Mouse (Mus musculus): Measurements from ENCODE around the gene Slc43a2. TPM values are rescaled to one million over a fixed set of nuclear protein-coding genes. Genes with fewer than 3 reads are reported as not detected.
A peak's percentile ranks its signal among the peaks of the same experiment; 100 is the strongest.

Gene Slc43a2
- polyA plus RNA-seq, 1 experiment from 2014 or later, result 2.7 TPM

DNA sequence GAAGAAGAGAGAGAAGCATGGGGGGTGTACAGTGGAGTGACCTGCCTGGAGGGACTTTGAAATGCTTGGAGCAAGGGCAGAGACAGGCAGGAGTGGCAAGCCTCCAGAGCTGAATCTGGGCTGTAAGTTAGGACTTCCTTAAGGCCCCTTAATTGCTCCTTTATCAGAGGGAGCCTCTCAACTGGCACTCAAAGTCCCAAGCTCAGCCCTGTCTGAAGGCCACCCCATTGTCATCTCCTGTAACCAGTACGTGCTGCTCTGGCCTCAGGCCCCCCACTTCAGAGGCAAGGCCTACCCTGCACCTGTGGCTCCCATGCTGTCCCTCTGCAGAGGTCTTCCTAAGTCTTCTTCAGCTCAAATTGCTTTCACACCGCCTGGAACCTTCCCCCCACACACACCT lies 52.0 kb downstream of the Slc43a2 start:
- no peak for ATAC-seq (replicated peaks; ENCODE audit: insufficient number of reproducible peaks, low FRiP score, low TSS enrichment)

DNA sequence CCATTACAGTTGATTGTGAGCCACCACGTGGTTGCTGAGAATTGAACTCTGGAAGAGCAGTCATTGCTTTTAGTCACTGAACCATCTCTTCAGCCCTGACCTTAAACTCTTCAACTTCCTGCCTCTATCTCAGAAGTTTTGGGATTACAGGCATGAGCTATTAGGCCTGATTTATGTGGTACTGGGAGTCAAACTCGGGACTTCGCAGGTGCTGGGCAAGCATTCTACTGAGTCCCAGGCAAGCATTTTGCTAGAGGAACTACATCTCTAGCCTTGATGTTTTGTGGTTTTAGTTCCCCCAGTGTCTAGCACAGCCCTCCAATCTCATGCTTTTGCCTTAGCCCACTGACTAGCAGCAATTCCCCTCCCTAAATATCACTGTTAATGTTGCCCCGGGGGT lies 53.6 kb downstream of the Slc43a2 start:
- Histone ChIP-seq H3K36me3 (ENCODE audit: control insufficient read depth, insufficient read depth, low read length) (no peaks in the 10 kb centered on the region), H3K9ac (ENCODE audit: low read depth, low read length) (no peak overlapping the region), H3K4me2 (no peak overlapping the region), H3K4me1 (ENCODE audit: control insufficient read depth, insufficient read depth, low read length) (peaks cover 12% of the 10 kb centered on the region), H3K4me3 (ENCODE audit: low read depth, low read length) (no peak overlapping the region), H3K27ac (ENCODE audit: low read depth, low read length) (no peak overlapping the region), H3K27me3 (ENCODE audit: control insufficient read depth, insufficient read depth, low read length) (no peaks in the 10 kb centered on the region), H3K9me3 (replicated peaks; ENCODE audit: control insufficient read depth, low read length) (no peaks in the 10 kb centered on the region)
- no peak for ATAC-seq (replicated peaks; ENCODE audit: insufficient number of reproducible peaks, low FRiP score, low TSS enrichment)
- WGBS (ENCODE audit: insufficient replicate concordance), result 78% methylated on average over 4 of the region's 4 CpGs

More for the DNA sequence above, 52.0 kb downstream of the Slc43a2 start:
- Histone ChIP-seq H3K4me1 (ENCODE audit: control insufficient read depth, insufficient read depth, low read length) (peaks cover under 1% of the 10 kb centered on the region), H3K36me3 (ENCODE audit: control insufficient read depth, insufficient read depth, low read length) (no peaks in the 10 kb centered on the region), H3K4me2 (no peak overlapping the region), H3K9ac (ENCODE audit: low read depth, low read length) (no peak overlapping the region), H3K27ac (ENCODE audit: low read depth, low read length) (no peak overlapping the region), H3K4me3 (ENCODE audit: low read depth, low read length) (no peak overlapping the region), H3K27me3 (ENCODE audit: control insufficient read depth, insufficient read depth, low read length) (no peaks in the 10 kb centered on the region), H3K9me3 (replicated peaks; ENCODE audit: control insufficient read depth, low read length) (no peaks in the 10 kb centered on the region)
- WGBS (ENCODE audit: insufficient replicate concordance), result 54% methylated on average over 2 of the region's 2 CpGs

DNA sequence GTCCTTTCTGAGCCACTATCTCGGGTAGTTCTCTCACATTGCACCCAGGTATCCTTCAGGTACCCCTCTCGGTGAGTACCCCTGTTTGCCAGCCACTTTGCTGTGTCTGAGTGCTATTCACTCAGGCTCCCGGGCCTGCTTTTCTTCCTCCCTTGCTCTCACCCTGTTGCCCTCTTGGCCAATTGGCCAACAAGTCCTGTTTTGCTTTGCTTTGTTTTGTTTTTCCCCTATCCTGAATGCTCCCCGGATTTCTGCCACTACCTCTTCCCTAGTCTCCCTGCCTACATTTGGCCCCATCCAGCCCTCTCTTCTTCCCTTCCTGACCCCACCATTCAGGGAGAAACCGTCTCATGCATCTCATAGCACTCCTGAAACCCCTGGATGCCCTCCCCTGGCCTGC lies 54.5 kb downstream of the Slc43a2 start:
- Histone ChIP-seq H3K4me2 (no peak overlapping the region), H3K9ac (ENCODE audit: low read depth, low read length) (no peak overlapping the region), H3K4me1 (ENCODE audit: control insufficient read depth, insufficient read depth, low read length) (peaks cover 12% of the 10 kb centered on the region), H3K4me3 (ENCODE audit: low read depth, low read length) (no peak overlapping the region), H3K27me3 (ENCODE audit: control insufficient read depth, insufficient read depth, low read length) (no peaks in the 10 kb centered on the region), H3K9me3 (replicated peaks; ENCODE audit: control insufficient read depth, low read length) (no peaks in the 10 kb centered on the region), H3K27ac (ENCODE audit: low read depth, low read length) (no peak overlapping the region), H3K36me3 (ENCODE audit: control insufficient read depth, insufficient read depth, low read length) (no peaks in the 10 kb centered on the region)
- WGBS (ENCODE audit: insufficient replicate concordance), result 72% methylated on average over 5 of the region's 5 CpGs
- no peak for ATAC-seq (replicated peaks; ENCODE audit: insufficient number of reproducible peaks, low FRiP score, low TSS enrichment)

DNA sequence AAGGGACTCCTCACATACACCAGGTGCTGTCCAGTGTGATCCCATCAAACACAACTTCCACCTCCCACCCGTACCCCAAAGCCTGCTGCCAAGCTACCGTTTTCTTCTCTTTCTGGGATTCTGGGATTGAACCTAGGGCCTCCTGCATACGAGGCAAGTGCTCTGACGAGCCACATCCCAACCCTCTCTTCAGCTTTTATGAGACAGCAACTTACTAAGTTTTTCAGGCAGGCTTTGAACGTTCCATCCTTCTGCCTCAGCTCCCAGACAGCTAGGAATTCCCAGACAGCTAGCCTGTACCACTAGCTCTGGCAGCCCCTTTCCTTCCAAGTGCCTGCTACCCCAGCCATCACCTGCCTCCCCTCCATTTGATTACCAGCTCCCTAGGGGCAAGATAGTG lies 55.5 kb downstream of the Slc43a2 start:
- Histone ChIP-seq H3K9ac (ENCODE audit: low read depth, low read length) (no peak overlapping the region), H3K4me2 (no peak overlapping the region), H3K27me3 (ENCODE audit: control insufficient read depth, insufficient read depth, low read length) (no peaks in the 10 kb centered on the region), H3K4me1 (ENCODE audit: control insufficient read depth, insufficient read depth, low read length) (peaks cover 12% of the 10 kb centered on the region), H3K27ac (ENCODE audit: low read depth, low read length) (no peak overlapping the region), H3K4me3 (ENCODE audit: low read depth, low read length) (no peak overlapping the region), H3K36me3 (ENCODE audit: control insufficient read depth, insufficient read depth, low read length) (no peaks in the 10 kb centered on the region), H3K9me3 (replicated peaks; ENCODE audit: control insufficient read depth, low read length) (no peaks in the 10 kb centered on the region)
- ATAC-seq (replicated peaks; ENCODE audit: insufficient number of reproducible peaks, low FRiP score, low TSS enrichment), result no peak
- WGBS (ENCODE audit: insufficient replicate concordance), result 77% methylated on average over 5 of the region's 5 CpGs

DNA sequence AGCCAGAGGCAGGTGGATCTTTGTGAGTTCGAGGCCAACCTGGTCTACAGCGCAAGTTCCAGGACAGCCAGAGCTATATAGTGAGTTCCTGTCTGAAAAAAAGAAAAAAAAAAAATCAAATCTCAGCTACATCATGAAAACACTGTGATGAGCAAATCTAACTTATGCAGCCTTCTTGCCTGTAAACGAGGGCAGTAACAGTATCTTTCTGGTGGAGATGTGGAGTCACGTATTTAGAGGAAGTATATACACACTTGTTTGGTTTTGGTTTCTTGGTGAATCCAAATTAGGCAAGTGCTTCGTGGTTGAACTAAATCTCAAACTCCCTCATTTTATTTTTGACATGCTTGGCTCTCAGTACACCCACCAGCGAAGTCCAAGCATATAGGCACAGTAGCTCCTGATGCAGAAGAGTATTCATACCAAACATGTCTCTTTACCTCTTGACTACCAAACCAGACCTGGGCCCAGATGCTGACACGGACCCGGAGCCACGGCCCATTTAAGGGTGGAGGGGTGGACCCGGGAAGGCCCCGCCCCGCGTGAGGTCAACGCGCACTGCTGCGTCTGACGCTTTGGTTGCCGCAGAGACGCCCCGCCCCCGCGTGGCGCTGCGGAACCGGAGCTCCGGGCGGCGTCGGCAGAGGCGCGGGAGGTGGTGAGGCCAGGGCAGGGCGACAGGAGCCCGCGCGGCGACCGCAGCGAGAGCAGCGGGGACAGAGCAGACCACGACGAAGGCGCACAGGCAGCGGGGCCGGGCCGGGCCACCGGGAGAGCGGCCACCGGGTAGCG lies 56.2 kb downstream of the Slc43a2 start, which contains the start of gene Pitpna:
TSS of gene Pitpna (plus strand) at position 605 of the 792 bp plus-strand sequence.
- no peaks in the 10 kb centered on the region for H3K9me3 ChIP-seq (replicated peaks; ENCODE audit: control insufficient read depth, low read length)
- H3K27me3 ChIP-seq (ENCODE audit: control insufficient read depth, insufficient read depth, low read length), result no peaks in the 10 kb centered on the region
- peak within 1 kb of the TSS; percentile 88 for H3K27ac ChIP-seq (ENCODE audit: low read depth, low read length)
- H3K4me2 ChIP-seq, result peak within 1 kb of the TSS; percentile 98
- H3K4me1 ChIP-seq (ENCODE audit: control insufficient read depth, insufficient read depth, low read length), result peaks cover 12% of the 10 kb centered on the region
- peaks cover under 1% of the 10 kb centered on the region; the same call in 1 of the 2 replicates for H3K36me3 ChIP-seq (ENCODE audit: control insufficient read depth, insufficient read depth, low read length)
- WGBS (ENCODE audit: insufficient replicate concordance), result 5% methylated on average over 47 of the region's 49 CpGs
- peak within 1 kb of the TSS; percentile 70 for H3K4me3 ChIP-seq (ENCODE audit: low read depth, low read length)
- ATAC-seq (replicated peaks; ENCODE audit: insufficient number of reproducible peaks, low FRiP score, low TSS enrichment), result peak; percentile 86
- peak within 1 kb of the TSS; percentile 94 for H3K9ac ChIP-seq (ENCODE audit: low read depth, low read length)

DNA sequence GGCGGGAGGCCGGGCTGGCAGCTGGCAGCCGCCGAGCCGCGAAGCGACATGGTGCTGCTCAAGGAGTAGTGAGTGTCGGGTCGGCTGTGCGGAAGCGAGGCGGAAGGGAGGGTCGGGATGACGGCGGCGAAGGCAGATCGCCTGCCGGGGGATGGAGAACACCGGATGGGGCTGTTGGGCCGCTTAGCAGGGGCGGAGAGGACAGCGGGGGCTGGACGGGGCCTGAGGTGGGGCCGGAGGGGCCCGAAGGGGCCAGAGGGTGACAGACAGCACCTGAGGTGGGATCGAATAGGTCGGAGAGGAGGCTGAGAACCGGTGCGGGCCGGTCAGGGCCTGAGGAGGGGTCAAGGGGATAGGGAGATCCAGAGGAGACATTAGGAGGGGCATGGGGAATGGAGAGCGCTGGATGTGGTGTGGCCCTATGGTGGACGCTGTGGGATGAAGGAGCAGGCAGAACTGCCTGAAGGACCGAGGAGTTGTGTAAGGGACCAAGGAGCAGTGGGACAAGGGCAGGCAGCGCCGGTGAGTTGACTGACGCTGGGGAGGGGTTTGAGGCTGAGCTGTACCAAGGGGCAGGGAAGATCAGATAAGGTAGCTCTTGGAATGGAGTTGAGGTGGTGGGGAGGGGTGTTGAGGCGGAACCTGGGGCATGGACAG lies 56.9 kb downstream of the Slc43a2 start:
- H3K4me1 ChIP-seq (ENCODE audit: control insufficient read depth, insufficient read depth, low read length), result peaks cover 12% of the 10 kb centered on the region
- H3K4me2 ChIP-seq, result peak overlapping the region; percentile 98
- peak overlapping the region; percentile 70 for H3K4me3 ChIP-seq (ENCODE audit: low read depth, low read length)
- H3K27ac ChIP-seq (ENCODE audit: low read depth, low read length), result peak overlapping the region; percentile 88
- ATAC-seq (replicated peaks; ENCODE audit: insufficient number of reproducible peaks, low FRiP score, low TSS enrichment), result peak; percentile 66
- no peaks in the 10 kb centered on the region for H3K9me3 ChIP-seq (replicated peaks; ENCODE audit: control insufficient read depth, low read length)
- H3K27me3 ChIP-seq (ENCODE audit: control insufficient read depth, insufficient read depth, low read length), result no peaks in the 10 kb centered on the region
- peaks cover 5% of the 10 kb centered on the region; the same call in 1 of the 2 replicates for H3K36me3 ChIP-seq (ENCODE audit: control insufficient read depth, insufficient read depth, low read length)
- under 1% methylated on average over 37 of the region's 37 CpGs for WGBS (ENCODE audit: insufficient replicate concordance)
- peak overlapping the region; percentile 94 for H3K9ac ChIP-seq (ENCODE audit: low read depth, low read length)

DNA sequence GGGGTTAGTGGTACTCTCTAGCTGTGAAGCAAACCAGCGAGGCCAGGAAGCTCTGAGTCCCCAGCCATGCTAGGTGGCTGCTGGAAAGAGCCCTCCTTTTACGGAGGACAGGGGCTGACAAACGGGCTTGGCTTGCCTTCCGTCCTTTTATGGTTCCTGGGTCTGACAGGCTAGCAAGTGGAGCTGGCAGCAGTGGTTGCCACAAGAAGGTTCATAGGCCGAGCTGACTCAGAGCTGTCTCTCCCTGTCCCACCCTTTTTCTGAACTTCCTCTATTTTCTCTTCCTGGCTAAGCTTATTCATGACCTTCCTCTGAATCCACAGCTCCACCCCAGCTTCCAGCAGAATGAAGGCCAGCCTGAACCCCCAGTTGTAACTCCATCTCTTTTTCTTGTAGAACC lies 61.1 kb downstream of the Slc43a2 start:
- no peak for ATAC-seq (replicated peaks; ENCODE audit: insufficient number of reproducible peaks, low FRiP score, low TSS enrichment)
- peaks cover 8% of the 10 kb centered on the region; the same call in 1 of the 2 replicates for H3K36me3 ChIP-seq (ENCODE audit: control insufficient read depth, insufficient read depth, low read length)
- no peak overlapping the region for H3K27ac ChIP-seq (ENCODE audit: low read depth, low read length)
- H3K9me3 ChIP-seq (replicated peaks; ENCODE audit: control insufficient read depth, low read length), result no peaks in the 10 kb centered on the region
- H3K4me3 ChIP-seq (ENCODE audit: low read depth, low read length), result no peak overlapping the region
- H3K4me2 ChIP-seq, result no peak overlapping the region
- no peaks in the 10 kb centered on the region for H3K27me3 ChIP-seq (ENCODE audit: control insufficient read depth, insufficient read depth, low read length)
- peaks cover 20% of the 10 kb centered on the region for H3K4me1 ChIP-seq (ENCODE audit: control insufficient read depth, insufficient read depth, low read length)
- no peak overlapping the region for H3K9ac ChIP-seq (ENCODE audit: low read depth, low read length)
- 84% methylated on average over 5 of the region's 5 CpGs for WGBS (ENCODE audit: insufficient replicate concordance)

DNA sequence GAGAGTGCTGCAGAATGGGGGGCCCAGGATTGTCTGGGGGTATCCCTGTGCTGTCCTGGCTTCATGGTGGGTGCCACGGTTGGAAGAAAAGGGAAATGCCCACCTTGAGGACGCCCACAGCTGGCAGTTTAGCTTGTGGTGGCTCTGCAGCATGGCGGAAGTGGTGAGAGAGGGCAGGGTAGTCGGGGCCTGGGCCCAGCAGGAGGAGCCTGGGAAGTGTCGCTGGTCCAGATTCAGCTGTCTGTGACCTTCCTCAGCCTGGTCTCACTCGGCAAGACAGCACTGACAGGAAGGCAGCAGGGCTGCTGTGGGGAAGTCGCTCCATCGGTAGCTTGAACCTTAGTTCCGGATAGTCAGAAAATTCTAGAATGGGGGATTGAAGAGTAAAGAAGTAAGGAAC lies 62.9 kb downstream of the Slc43a2 start:
- H3K27me3 ChIP-seq (ENCODE audit: control insufficient read depth, insufficient read depth, low read length), result no peaks in the 10 kb centered on the region
- H3K27ac ChIP-seq (ENCODE audit: low read depth, low read length), result no peak overlapping the region
- WGBS (ENCODE audit: insufficient replicate concordance), result 82% methylated on average over 9 of the region's 9 CpGs
- peaks cover 8% of the 10 kb centered on the region; the same call in 1 of the 2 replicates for H3K36me3 ChIP-seq (ENCODE audit: control insufficient read depth, insufficient read depth, low read length)
- ATAC-seq (replicated peaks; ENCODE audit: insufficient number of reproducible peaks, low FRiP score, low TSS enrichment), result no peak
- H3K9me3 ChIP-seq (replicated peaks; ENCODE audit: control insufficient read depth, low read length), result no peaks in the 10 kb centered on the region
- H3K9ac ChIP-seq (ENCODE audit: low read depth, low read length), result no peak overlapping the region
- H3K4me2 ChIP-seq, result no peak overlapping the region
- H3K4me3 ChIP-seq (ENCODE audit: low read depth, low read length), result no peak overlapping the region
- H3K4me1 ChIP-seq (ENCODE audit: control insufficient read depth, insufficient read depth, low read length), result peaks cover 10% of the 10 kb centered on the region

Data from heart, embryonic 11.5 days (tissue).